Mouse (Mus musculus) urinary bladder, postnatal 4 days (tissue): Measurements from ENCODE around the gene Psmg1.
A peak's percentile ranks its signal among the peaks of the same experiment; 100 is the strongest.
"Not testable (repeated sequence)": the region's sequence is repeated elsewhere in the genome, so short reads cannot be mapped to it uniquely, and the experiment has no call there.

ENCODE experiments used
- DNase-seq, 2 experiments: peaks; one replicate each; pipeline ENCODE4 v3.0.0; 2021 to 2022; ENCODE audit warnings: low spot score in 2 of 2

Gene Psmg1

GRCm38 (mm10) chr16:95990462-95991121 lies at the start of gene Psmg1:
Gene Psmg1 (minus strand): TSS chr16:95990960.
- peak; percentile 96 to 99 for DNase-seq

- no peak for DNase-seq
Observed at GRCm38 (mm10) chr16:96039538-96039937, 48.8 kb upstream of the Psmg1 start.

- no peak for DNase-seq
Observed at GRCm38 (mm10) chr16:96034473-96034872, 43.7 kb upstream of the Psmg1 start.

- no peak for DNase-seq
Observed at GRCm38 (mm10) chr16:96032368-96033043, 41.7 kb upstream of the Psmg1 start.

GRCm38 (mm10) chr16:96030476-96031102 lies 39.8 kb upstream of the Psmg1 start:
- DNase-seq, result no peak

- DNase-seq, result no peak
Observed at GRCm38 (mm10) chr16:96026256-96026655, 35.5 kb upstream of the Psmg1 start.

- DNase-seq, result no peak
Observed at GRCm38 (mm10) chr16:96025244-96025643, 34.5 kb upstream of the Psmg1 start.

- DNase-seq, result no peak
Observed at GRCm38 (mm10) chr16:96021045-96021444, 30.3 kb upstream of the Psmg1 start.

GRCm38 (mm10) chr16:96009124-96009523 lies 18.4 kb upstream of the Psmg1 start:
- not testable (repeated sequence) for DNase-seq

GRCm38 (mm10) chr16:96004278-96004677 lies 13.5 kb upstream of the Psmg1 start:
- DNase-seq, result not testable (repeated sequence)

- DNase-seq, result no peak
Observed at GRCm38 (mm10) chr16:95999291-95999690, 8.5 kb upstream of the Psmg1 start.

GRCm38 (mm10) chr16:95996156-95996555 lies 5.4 kb upstream of the Psmg1 start:
- no peak for DNase-seq

GRCm38 (mm10) chr16:95994576-95994975 lies 3.8 kb upstream of the Psmg1 start:
- not testable (repeated sequence) for DNase-seq

- DNase-seq, result no peak
Observed at GRCm38 (mm10) chr16:95992596-95992995, 1.8 kb upstream of the Psmg1 start.

GRCm38 (mm10) chr16:95991122-95991900 lies 551 bp upstream of the Psmg1 start:
- no peak for DNase-seq

GRCm38 (mm10) chr16:95984911-95985310 lies 5.8 kb downstream of the Psmg1 start:
- no peak for DNase-seq

GRCm38 (mm10) chr16:95983601-95984000 lies 7.2 kb downstream of the Psmg1 start:
- DNase-seq, result no peak

- no peak for DNase-seq
Observed at GRCm38 (mm10) chr16:95970841-95971240, 19.9 kb downstream of the Psmg1 start.

GRCm38 (mm10) chr16:95967455-95967854 lies 23.3 kb downstream of the Psmg1 start:
- no peak for DNase-seq

- DNase-seq, result no peak
Observed at GRCm38 (mm10) chr16:95964427-95965023, 26.2 kb downstream of the Psmg1 start.

- DNase-seq, result not testable (repeated sequence)
Observed at GRCm38 (mm10) chr16:95961484-95961883, 29.3 kb downstream of the Psmg1 start.

GRCm38 (mm10) chr16:95960689-95961088 lies 30.1 kb downstream of the Psmg1 start:
- not testable (repeated sequence) for DNase-seq
